Mouse (Mus musculus) adrenal gland, postnatal 36 days (tissue): ENCODE results near the gene Abcc4. TPM values are rescaled to one million over a fixed set of nuclear protein-coding genes. Genes with fewer than 3 reads are reported as not detected.

Source experiments
- DNase-seq, 2 experiments: peaks; one replicate each; pipeline ENCODE4 v3.0.0; 2021; ENCODE audit warnings: mixed read lengths in 1 of 2
- microRNA-seq: library from miRNA; unstranded; fragments of <30 nt; microRNA quantifications from one replicate; pipeline ENCODE4 v1.2.0, GENCODE M21; 2021
- total RNA-seq, 2 experiments: library from RNA; stranded (reverse); gene quantifications; 2 replicates each; pipeline ENCODE4 v1.2.3; 2021

Abcc4 gene
- total RNA-seq, 2 experiments from 2014 or later = 15.1 to 21.0 TPM

- DNase-seq = no peak
These were observed 271.2 kb downstream of the Abcc4 start for GRCm38 (mm10) chr14:118434842-118435241.

- no peak for DNase-seq
These were observed 272.2 kb downstream of the Abcc4 start for GRCm38 (mm10) chr14:118433848-118434247.

Small RNA genes lying within 50 kb of the gene (microRNA-seq; reads per million reads assigned to microRNA genes)
- not detected for gene Mir6391

Other genes with a start within 250 kb of the Abcc4 start
- gene Cldn10, start 81.7 kb upstream of the Abcc4 start, total RNA-seq = 1 to 10 TPM in 1 of 2 experiments, under 1 TPM in 1; 0.56 to 2.0 TPM
- 10 to 100 TPM; 10.5 to 11.5 TPM for gene Dzip1, start 219.2 kb upstream of the Abcc4 start, total RNA-seq
- 10 to 100 TPM; 68.4 to 70.1 TPM for gene Dnajc3, start 231.8 kb upstream of the Abcc4 start, total RNA-seq